21 mouse cellular contexts compared by ENCODE assay signal in genomic region chr5:126257860-126258259, GRCm38 (mm10).
DNase-seq lines count a peak whose midpoint lies in the region; ATAC-seq and TF ChIP-seq lines count a peak whose summit lies in the region.
"Had no signal": no experiment of that assay in that cellular context is flagged by ENCODE, and none has a peak within 500 bp of the region (broad histone marks: within the 10 kb centered on the region; RNA-seq: fewer than 3 reads in every experiment).

No protein-coding gene starts in this region.

- CTCF ChIA-PET in Patski (lab: Charles Lee): no interaction called here

- DNase-seq in midbrain, postnatal 0 days (ENCODE audit: low spot score): no peak
- no peak for DNase-seq in Patski (ENCODE audit: low read depth, low spot score)
- DNase-seq in urinary bladder, adult 2 months (ENCODE audit: low spot score): no peak
- DNase-seq in natural killer cell, adult 2 months (ENCODE audit: low spot score in 2 of 2): no peak
- DNase-seq: adrenal gland, postnatal 14 days; cerebellum, adult 9-10 months; cerebellum, postnatal 25 days; gastrocnemius, postnatal 10 days; heart, adult 18-20 months; heart, postnatal 10 days; heart, postnatal 4 days had no signal

- H3K4me2 ChIP-seq in intestine, postnatal 0 days (replicated peaks; ENCODE audit: low read depth): no peak overlapping the region
- H3K4me2 ChIP-seq in intestine, embryonic 16.5 days (ENCODE audit: low read depth, low read length): no peak overlapping the region
- no peak overlapping the region for H3K4me2 ChIP-seq in midbrain, postnatal 0 days (ENCODE audit: low read depth, low read length, poor library complexity, severe bottlenecking)
- no peak overlapping the region for H3K4me2 ChIP-seq in midbrain, embryonic 15.5 days
- H3K4me2 ChIP-seq: embryonic facial prominence, embryonic 13.5 days; hindbrain, embryonic 12.5 days had no signal

- POLR2A ChIA-PET in Patski (lab: Charles Lee): no interaction called here

- 0 out of 2 replicates have a peak, but pooled peaks cover 4% of the 10 kb centered on the region for H3K9me3 ChIP-seq in intestine, postnatal 0 days (ENCODE audit: control insufficient read depth)
- H3K9me3 ChIP-seq in intestine, embryonic 16.5 days (ENCODE audit: control insufficient read depth, low read length): no peaks in the 10 kb centered on the region; the same call in 1 of the 2 replicates
- no peaks in the 10 kb centered on the region for H3K9me3 ChIP-seq in midbrain, postnatal 0 days (ENCODE audit: low read length)
- no peaks in the 10 kb centered on the region for H3K9me3 ChIP-seq in midbrain, embryonic 15.5 days
- H3K9me3 ChIP-seq: heart, embryonic 10.5 days; hindbrain, embryonic 12.5 days had no signal

- peak; percentile 38 for TF ChIP-seq CTCF in intestine, postnatal 0 days (IDR thresholded peaks at IDR 0.05; ENCODE audit: low read depth)
- peak; percentile 18; the same call in 1 of the 2 replicates for TF ChIP-seq CTCF in midbrain, postnatal 0 days (IDR thresholded peaks at IDR 0.05)
- peak; percentile 33 for TF ChIP-seq CTCF in Patski (IDR thresholded peaks at IDR 0.05)
- TF ChIP-seq CTCF in cortical plate, adult 2 months (IDR thresholded peaks at IDR 0.05; ENCODE audit: extremely low read depth, insufficient read depth, low read length): 0 out of 2 replicates have a peak, but pooled peaks have one; percentile 6

- no peak overlapping the region for H3K4me3 ChIP-seq in intestine, postnatal 0 days (ENCODE audit: low read depth, low read length)
- H3K4me3 ChIP-seq in intestine, embryonic 16.5 days (ENCODE audit: low read length): no peak overlapping the region
- H3K4me3 ChIP-seq in midbrain, postnatal 0 days (ENCODE audit: low read depth, low read length): no peak overlapping the region
- H3K4me3 ChIP-seq in midbrain, embryonic 15.5 days: no peak overlapping the region
- H3K4me3 ChIP-seq in cortical plate, adult 2 months (ENCODE audit: insufficient read depth, low read length): no peak overlapping the region
- H3K4me3 ChIP-seq: embryonic facial prominence, embryonic 13.5 days; heart, embryonic 10.5 days; hindbrain, embryonic 12.5 days had no signal

- H3K27ac ChIP-seq in intestine, postnatal 0 days (ENCODE audit: low read depth, low read length): no peak overlapping the region
- H3K27ac ChIP-seq in intestine, embryonic 16.5 days (ENCODE audit: low read length): no peak overlapping the region
- no peak overlapping the region for H3K27ac ChIP-seq in midbrain, postnatal 0 days (ENCODE audit: low read depth, low read length)
- H3K27ac ChIP-seq in midbrain, embryonic 15.5 days: no peak overlapping the region
- H3K27ac ChIP-seq in cortical plate, adult 2 months (ENCODE audit: insufficient read depth, low read length): no peak overlapping the region
- H3K27ac ChIP-seq: embryonic facial prominence, embryonic 13.5 days; heart, embryonic 10.5 days; hindbrain, embryonic 12.5 days had no signal

- H3K9ac ChIP-seq in intestine, postnatal 0 days (ENCODE audit: low read depth, low read length): no peak overlapping the region
- no peak overlapping the region for H3K9ac ChIP-seq in intestine, embryonic 16.5 days (ENCODE audit: low read depth, low read length)
- H3K9ac ChIP-seq in midbrain, postnatal 0 days (replicated peaks; ENCODE audit: low read length, poor library complexity, severe bottlenecking): no peak overlapping the region
- no peak overlapping the region for H3K9ac ChIP-seq in midbrain, embryonic 15.5 days
- H3K9ac ChIP-seq: embryonic facial prominence, embryonic 13.5 days; hindbrain, embryonic 12.5 days had no signal

- in situ Hi-C loops in Patski (cut with MboI; ENCODE audit: low pct_unique_long_range_greater_than_20kb): no loop called here

- TF ChIP-seq POLR2A in cortical plate, adult 2 months (IDR thresholded peaks at IDR 0.05; ENCODE audit: extremely low read depth, insufficient read depth, low read length): no peak

- H3K36me3 ChIP-seq in intestine, postnatal 0 days (ENCODE audit: control insufficient read depth, insufficient read depth): no peaks in the 10 kb centered on the region
- no peaks in the 10 kb centered on the region for H3K36me3 ChIP-seq in intestine, embryonic 16.5 days (ENCODE audit: control insufficient read depth, insufficient read depth, low read length)
- H3K36me3 ChIP-seq in midbrain, postnatal 0 days (ENCODE audit: insufficient read depth, low read length): no peaks in the 10 kb centered on the region
- H3K36me3 ChIP-seq in midbrain, embryonic 15.5 days (replicated peaks): no peaks in the 10 kb centered on the region
- H3K36me3 ChIP-seq: embryonic facial prominence, embryonic 13.5 days; heart, embryonic 10.5 days; hindbrain, embryonic 12.5 days had no signal

- 51% methylated on average over 5 of the region's 5 CpGs for WGBS in intestine, postnatal 0 days
- 62% methylated on average over 5 of the region's 5 CpGs for WGBS in intestine, embryonic 16.5 days
- 82% methylated on average over 5 of the region's 5 CpGs for WGBS in midbrain, postnatal 0 days
- WGBS in midbrain, embryonic 15.5 days: 80% methylated on average over 5 of the region's 5 CpGs

- H3K4me1 ChIP-seq in intestine, postnatal 0 days (replicated peaks; ENCODE audit: control insufficient read depth, insufficient read depth, low read length): no peaks in the 10 kb centered on the region
- no peaks in the 10 kb centered on the region for H3K4me1 ChIP-seq in intestine, embryonic 16.5 days (ENCODE audit: control insufficient read depth, insufficient read depth, low read length)
- H3K4me1 ChIP-seq in midbrain, postnatal 0 days (ENCODE audit: insufficient read depth, low read length): no peaks in the 10 kb centered on the region
- H3K4me1 ChIP-seq in midbrain, embryonic 15.5 days: no peaks in the 10 kb centered on the region
- peaks cover 2% of the 10 kb centered on the region; the same call in 1 of the 2 replicates for H3K4me1 ChIP-seq in cortical plate, adult 2 months (ENCODE audit: control insufficient read depth, insufficient read depth, low read length)
- H3K4me1 ChIP-seq: embryonic facial prominence, embryonic 13.5 days; heart, embryonic 10.5 days; hindbrain, embryonic 12.5 days had no signal

- no peak for ATAC-seq in intestine, postnatal 0 days
- no peak for ATAC-seq in intestine, embryonic 16.5 days
- no peak for ATAC-seq in midbrain, postnatal 0 days (ENCODE audit: low FRiP score)
- no peak for ATAC-seq in midbrain, embryonic 15.5 days (replicated peaks)
- no peak for ATAC-seq in Patski
- ATAC-seq: forebrain, embryonic 14.5 days; hindbrain, embryonic 16.5 days; inflammation-experienced regulatory T-cells, adult 6 months had no signal

- no peaks in the 10 kb centered on the region for H3K27me3 ChIP-seq in intestine, postnatal 0 days (replicated peaks; ENCODE audit: control insufficient read depth, insufficient read depth, low read length)
- H3K27me3 ChIP-seq in intestine, embryonic 16.5 days (replicated peaks; ENCODE audit: control insufficient read depth, insufficient read depth, low read length): no peaks in the 10 kb centered on the region
- H3K27me3 ChIP-seq in midbrain, postnatal 0 days (ENCODE audit: insufficient read depth, low read length): no peaks in the 10 kb centered on the region
- H3K27me3 ChIP-seq in midbrain, embryonic 15.5 days (replicated peaks): no peaks in the 10 kb centered on the region
- H3K27me3 ChIP-seq in Patski: no peaks in the 10 kb centered on the region
- H3K27me3 ChIP-seq: embryonic facial prominence, embryonic 13.5 days; hindbrain, embryonic 12.5 days had no signal
